Mouse (Mus musculus): Measurements from ENCODE around the gene Fggy.

Fggy gene

GRCm38 (mm10) chr4:95659024-95659423 is 101.7 kb downstream of the Fggy start:
- H3K27me3 ChIP-seq (ENCODE audit: insufficient read depth, low read length): no peaks in the 10 kb centered on the region
- no peaks in the 10 kb centered on the region for H3K9me3 ChIP-seq (ENCODE audit: low read length)
- no peak for TF ChIP-seq NANOG (IDR thresholded peaks at IDR 0.05; ENCODE audit: borderline replicate concordance, low read length)
- no peak for TF ChIP-seq CTCF (conservative IDR thresholded peaks at IDR 0.05; ENCODE audit: low read length)
- no peak for TF ChIP-seq POU5F1 (IDR thresholded peaks at IDR 0.05; ENCODE audit: borderline replicate concordance, low read length)
- H3K4me3 ChIP-seq (replicated peaks; ENCODE audit: low read length): no peak overlapping the region
- no peaks in the 10 kb centered on the region for H3K36me3 ChIP-seq (ENCODE audit: insufficient read depth, low read length)
- H3K4me1 ChIP-seq (replicated peaks; ENCODE audit: low read depth, low read length): peaks cover 19% of the 10 kb centered on the region

DNA sequence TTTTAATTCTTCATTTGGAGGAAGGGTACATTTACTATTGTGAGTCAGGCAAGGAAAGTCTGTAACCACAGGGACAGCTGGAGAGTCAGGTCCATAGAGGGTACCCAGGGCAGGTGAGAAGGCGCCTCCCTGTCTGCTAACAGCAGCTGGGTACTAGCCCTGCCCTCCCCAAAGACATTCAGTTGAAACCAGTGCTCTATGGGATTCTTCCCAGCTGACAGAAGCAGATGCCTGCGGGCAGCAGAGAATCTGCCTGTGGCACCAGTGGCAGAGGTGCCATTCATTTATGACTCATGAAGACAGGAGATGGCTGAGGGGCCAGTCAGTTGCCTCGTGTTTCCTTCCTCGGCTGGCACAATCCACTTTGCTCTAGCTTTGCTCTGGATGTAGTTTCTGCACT is 106.3 kb downstream of the Fggy start:
- TF ChIP-seq NANOG (IDR thresholded peaks at IDR 0.05; ENCODE audit: borderline replicate concordance, low read length) (no peak), POU5F1 (IDR thresholded peaks at IDR 0.05; ENCODE audit: borderline replicate concordance, low read length) (no peak), CTCF (conservative IDR thresholded peaks at IDR 0.05; ENCODE audit: low read length) (no peak)
- Histone ChIP-seq H3K4me3 (replicated peaks; ENCODE audit: low read length) (no peak overlapping the region), H3K36me3 (ENCODE audit: insufficient read depth, low read length) (no peaks in the 10 kb centered on the region), H3K9me3 (ENCODE audit: low read length) (no peaks in the 10 kb centered on the region), H3K27me3 (ENCODE audit: insufficient read depth, low read length) (no peaks in the 10 kb centered on the region), H3K4me1 (replicated peaks; ENCODE audit: low read depth, low read length) (peaks cover 15% of the 10 kb centered on the region)

GRCm38 (mm10) chr4:95664327-95664726 is 107.0 kb downstream of the Fggy start:
- H3K27me3 ChIP-seq (ENCODE audit: insufficient read depth, low read length): no peaks in the 10 kb centered on the region
- H3K4me3 ChIP-seq (replicated peaks; ENCODE audit: low read length): no peak overlapping the region
- H3K9me3 ChIP-seq (ENCODE audit: low read length): no peaks in the 10 kb centered on the region
- peaks cover 8% of the 10 kb centered on the region for H3K4me1 ChIP-seq (replicated peaks; ENCODE audit: low read depth, low read length)
- no peaks in the 10 kb centered on the region for H3K36me3 ChIP-seq (ENCODE audit: insufficient read depth, low read length)
- TF ChIP-seq CTCF (conservative IDR thresholded peaks at IDR 0.05; ENCODE audit: low read length) (no peak), POU5F1 (IDR thresholded peaks at IDR 0.05; ENCODE audit: borderline replicate concordance, low read length) (no peak)

- no peak overlapping the region for H3K4me3 ChIP-seq (replicated peaks; ENCODE audit: low read length)
- H3K27me3 ChIP-seq (ENCODE audit: insufficient read depth, low read length): no peaks in the 10 kb centered on the region
- no peaks in the 10 kb centered on the region for H3K4me1 ChIP-seq (replicated peaks; ENCODE audit: low read depth, low read length)
- no peak for TF ChIP-seq CTCF (conservative IDR thresholded peaks at IDR 0.05; ENCODE audit: low read length)
- TF ChIP-seq POU5F1 (IDR thresholded peaks at IDR 0.05; ENCODE audit: borderline replicate concordance, low read length): no peak
- TF ChIP-seq NANOG (IDR thresholded peaks at IDR 0.05; ENCODE audit: borderline replicate concordance, low read length): no peak
- no peaks in the 10 kb centered on the region for H3K36me3 ChIP-seq (ENCODE audit: insufficient read depth, low read length)
- no peaks in the 10 kb centered on the region for H3K9me3 ChIP-seq (ENCODE audit: low read length)
These were observed 109.1 kb downstream of the Fggy start for GRCm38 (mm10) chr4:95666284-95666889.

DNA sequence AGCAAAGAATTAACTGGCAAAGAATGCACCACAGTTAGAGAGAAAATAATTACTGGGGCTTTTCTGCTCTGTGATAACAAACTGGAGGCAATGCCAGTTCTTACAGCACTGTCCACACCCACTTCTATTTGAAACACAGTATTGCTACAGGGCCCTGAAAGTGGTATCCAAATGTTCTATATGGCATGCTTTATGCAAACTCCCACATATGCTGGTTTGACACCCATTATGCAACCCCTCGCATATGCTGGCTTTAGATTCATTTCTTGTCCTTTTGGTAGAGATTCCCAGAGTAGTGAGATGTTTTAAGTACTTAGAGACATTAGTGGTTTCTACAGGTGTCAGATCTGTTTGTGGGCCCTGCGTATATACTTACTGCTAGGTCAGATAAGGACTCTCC is 109.6 kb downstream of the Fggy start:
- H3K4me1 ChIP-seq (replicated peaks; ENCODE audit: low read depth, low read length): no peaks in the 10 kb centered on the region
- no peak overlapping the region for H3K4me3 ChIP-seq (replicated peaks; ENCODE audit: low read length)
- no peaks in the 10 kb centered on the region for H3K36me3 ChIP-seq (ENCODE audit: insufficient read depth, low read length)
- TF ChIP-seq POU5F1 (IDR thresholded peaks at IDR 0.05; ENCODE audit: borderline replicate concordance, low read length): no peak
- TF ChIP-seq NANOG (IDR thresholded peaks at IDR 0.05; ENCODE audit: borderline replicate concordance, low read length): no peak
- TF ChIP-seq CTCF (conservative IDR thresholded peaks at IDR 0.05; ENCODE audit: low read length): no peak
- H3K27me3 ChIP-seq (ENCODE audit: insufficient read depth, low read length): no peaks in the 10 kb centered on the region
- no peaks in the 10 kb centered on the region for H3K9me3 ChIP-seq (ENCODE audit: low read length)

DNA sequence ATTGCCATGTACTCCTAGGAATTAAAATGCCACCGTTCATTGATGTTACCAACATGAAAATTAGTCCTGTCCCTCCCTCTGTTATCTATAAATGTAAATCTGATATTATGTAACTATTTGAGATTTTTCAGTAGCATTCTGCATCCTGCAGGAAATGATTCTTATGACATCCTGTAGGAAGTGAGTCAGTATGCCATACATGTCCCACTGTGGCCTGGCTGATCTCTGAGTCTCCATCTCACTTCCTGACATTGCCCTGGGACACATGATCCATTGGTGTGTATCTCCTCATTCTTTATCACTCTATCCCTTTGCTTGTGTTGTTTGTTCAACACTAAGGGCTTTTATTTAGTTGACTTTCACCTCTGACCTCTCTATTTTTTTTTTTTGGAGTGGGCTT is 110.3 kb downstream of the Fggy start:
- no peaks in the 10 kb centered on the region for H3K27me3 ChIP-seq (ENCODE audit: insufficient read depth, low read length)
- TF ChIP-seq CTCF (conservative IDR thresholded peaks at IDR 0.05; ENCODE audit: low read length): no peak
- no peak for TF ChIP-seq NANOG (IDR thresholded peaks at IDR 0.05; ENCODE audit: borderline replicate concordance, low read length)
- no peak overlapping the region for H3K4me3 ChIP-seq (replicated peaks; ENCODE audit: low read length)
- H3K9me3 ChIP-seq (ENCODE audit: low read length): no peaks in the 10 kb centered on the region
- no peaks in the 10 kb centered on the region for H3K36me3 ChIP-seq (ENCODE audit: insufficient read depth, low read length)
- H3K4me1 ChIP-seq (replicated peaks; ENCODE audit: low read depth, low read length): no peaks in the 10 kb centered on the region

- no peaks in the 10 kb centered on the region for H3K4me1 ChIP-seq (replicated peaks; ENCODE audit: low read depth, low read length)
- H3K36me3 ChIP-seq (ENCODE audit: insufficient read depth, low read length): no peaks in the 10 kb centered on the region
- H3K9me3 ChIP-seq (ENCODE audit: low read length): no peaks in the 10 kb centered on the region
- no peaks in the 10 kb centered on the region for H3K27me3 ChIP-seq (ENCODE audit: insufficient read depth, low read length)
- H3K4me3 ChIP-seq (replicated peaks; ENCODE audit: low read length): no peak overlapping the region
- no peak for TF ChIP-seq CTCF (conservative IDR thresholded peaks at IDR 0.05; ENCODE audit: low read length)
These were observed 111.2 kb downstream of the Fggy start for GRCm38 (mm10) chr4:95668543-95668942.

- Histone ChIP-seq H3K4me1 (replicated peaks; ENCODE audit: low read depth, low read length) (no peaks in the 10 kb centered on the region), H3K27me3 (ENCODE audit: insufficient read depth, low read length) (no peaks in the 10 kb centered on the region), H3K4me3 (replicated peaks; ENCODE audit: low read length) (no peak overlapping the region), H3K9me3 (ENCODE audit: low read length) (no peaks in the 10 kb centered on the region), H3K36me3 (ENCODE audit: insufficient read depth, low read length) (no peaks in the 10 kb centered on the region)
- no peak for TF ChIP-seq NANOG (IDR thresholded peaks at IDR 0.05; ENCODE audit: borderline replicate concordance, low read length)
- no peak for TF ChIP-seq CTCF (conservative IDR thresholded peaks at IDR 0.05; ENCODE audit: low read length)
- TF ChIP-seq POU5F1 (IDR thresholded peaks at IDR 0.05; ENCODE audit: borderline replicate concordance, low read length): no peak
These were observed 112.0 kb downstream of the Fggy start for GRCm38 (mm10) chr4:95669336-95669735.

GRCm38 (mm10) chr4:95670559-95670958 is 113.3 kb downstream of the Fggy start:
- TF ChIP-seq NANOG (IDR thresholded peaks at IDR 0.05; ENCODE audit: borderline replicate concordance, low read length) (no peak), POU5F1 (IDR thresholded peaks at IDR 0.05; ENCODE audit: borderline replicate concordance, low read length) (no peak), CTCF (conservative IDR thresholded peaks at IDR 0.05; ENCODE audit: low read length) (no peak)
- H3K27me3 ChIP-seq (ENCODE audit: insufficient read depth, low read length): no peaks in the 10 kb centered on the region
- no peaks in the 10 kb centered on the region for H3K4me1 ChIP-seq (replicated peaks; ENCODE audit: low read depth, low read length)
- H3K9me3 ChIP-seq (ENCODE audit: low read length): no peaks in the 10 kb centered on the region
- no peaks in the 10 kb centered on the region for H3K36me3 ChIP-seq (ENCODE audit: insufficient read depth, low read length)
- no peak overlapping the region for H3K4me3 ChIP-seq (replicated peaks; ENCODE audit: low read length)
